In genomic region chr4:149792159-149792800, GRCm38 (mm10) we compare ENCODE assay signal across 8 mouse cellular contexts. TPM values are rescaled to one million over a fixed set of nuclear protein-coding genes. Genes with fewer than 3 reads are reported as not detected.
A peak's percentile ranks its signal among the peaks of the same experiment; 100 is the strongest.
DNase-seq lines count a peak whose midpoint lies in the region; ATAC-seq lines count a peak whose summit lies in the region.
"Had no signal": no experiment of that assay in that cellular context is flagged by ENCODE, and none has a peak within 500 bp of the region (broad histone marks: within the 10 kb centered on the region; RNA-seq: fewer than 3 reads in every experiment).

No protein-coding gene starts in this region.

- H3K27ac ChIP-seq in liver, embryonic 12.5 days: no peak overlapping the region
- peak overlapping the region; percentile 60 for H3K27ac ChIP-seq in liver, embryonic 16.5 days (ENCODE audit: low read length)
- peak overlapping the region; percentile 44 for H3K27ac ChIP-seq in stomach, embryonic 16.5 days (ENCODE audit: low read length)
- H3K27ac ChIP-seq in forebrain, embryonic 16.5 days (ENCODE audit: low read length): no peak overlapping the region
- H3K27ac ChIP-seq: lung, embryonic 15.5 days had no signal

- H3K4me3 ChIP-seq in liver, embryonic 12.5 days: no peak overlapping the region
- no peak overlapping the region for H3K4me3 ChIP-seq in liver, embryonic 16.5 days (ENCODE audit: low read depth, low read length)
- no peak overlapping the region for H3K4me3 ChIP-seq in stomach, embryonic 16.5 days (replicated peaks; ENCODE audit: low read length)
- no peak overlapping the region for H3K4me3 ChIP-seq in forebrain, embryonic 16.5 days (replicated peaks; ENCODE audit: low read length)
- H3K4me3 ChIP-seq: lung, embryonic 15.5 days had no signal

- no peaks in the 10 kb centered on the region for H3K9me3 ChIP-seq in liver, embryonic 12.5 days (replicated peaks)
- H3K9me3 ChIP-seq in liver, embryonic 16.5 days (replicated peaks; ENCODE audit: control insufficient read depth, low read length): no peaks in the 10 kb centered on the region
- no peaks in the 10 kb centered on the region for H3K9me3 ChIP-seq in stomach, embryonic 16.5 days (replicated peaks; ENCODE audit: control insufficient read depth, low read length)
- H3K9me3 ChIP-seq in forebrain, embryonic 16.5 days (ENCODE audit: control insufficient read depth, low read length): no peaks in the 10 kb centered on the region
- H3K9me3 ChIP-seq: lung, embryonic 15.5 days had no signal

- H3K4me2 ChIP-seq in liver, embryonic 12.5 days: no peak overlapping the region
- H3K4me2 ChIP-seq in liver, embryonic 16.5 days (ENCODE audit: low read depth, low read length): no peak overlapping the region
- no peak overlapping the region for H3K4me2 ChIP-seq in stomach, embryonic 16.5 days (ENCODE audit: low read depth, low read length)
- H3K4me2 ChIP-seq in forebrain, embryonic 16.5 days (ENCODE audit: low read length): no peak overlapping the region
- H3K4me2 ChIP-seq: lung, embryonic 15.5 days had no signal

- no peaks in the 10 kb centered on the region; the same call in 1 of the 2 replicates for H3K27me3 ChIP-seq in liver, embryonic 12.5 days (replicated peaks)
- H3K27me3 ChIP-seq in liver, embryonic 16.5 days (ENCODE audit: control insufficient read depth, insufficient read depth, low read depth, low read length): no peaks in the 10 kb centered on the region
- H3K27me3 ChIP-seq in stomach, embryonic 16.5 days (ENCODE audit: control insufficient read depth, insufficient read depth, low read length): no peaks in the 10 kb centered on the region
- H3K27me3 ChIP-seq in forebrain, embryonic 16.5 days (replicated peaks; ENCODE audit: control insufficient read depth, insufficient read depth, low read length): no peaks in the 10 kb centered on the region
- H3K27me3 ChIP-seq: lung, embryonic 15.5 days had no signal

- ATAC-seq in liver, embryonic 12.5 days: no peak
- peak; percentile 56 for ATAC-seq in granulocyte monocyte progenitor cell, adult 5-6 weeks (replicated peaks; ENCODE audit: poor library complexity, severe bottlenecking)
- peak; percentile 43; the same call in 1 of the 2 replicates for ATAC-seq in liver, embryonic 16.5 days (ENCODE audit: low read depth)
- ATAC-seq in stomach, embryonic 16.5 days (ENCODE audit: insufficient read depth, low FRiP score): no peak
- no peak for ATAC-seq in forebrain, embryonic 16.5 days

- H3K36me3 ChIP-seq in liver, embryonic 12.5 days: no peaks in the 10 kb centered on the region
- H3K36me3 ChIP-seq in liver, embryonic 16.5 days (ENCODE audit: control insufficient read depth, insufficient read depth): no peaks in the 10 kb centered on the region
- H3K36me3 ChIP-seq in stomach, embryonic 16.5 days (ENCODE audit: control insufficient read depth, insufficient read depth, low read length): no peaks in the 10 kb centered on the region
- H3K36me3 ChIP-seq in forebrain, embryonic 16.5 days (ENCODE audit: control insufficient read depth, insufficient read depth): no peaks in the 10 kb centered on the region
- H3K36me3 ChIP-seq: lung, embryonic 15.5 days had no signal

- H3K4me1 ChIP-seq in liver, embryonic 12.5 days: peaks cover 37% of the 10 kb centered on the region
- peaks cover 14% of the 10 kb centered on the region for H3K4me1 ChIP-seq in liver, embryonic 16.5 days (ENCODE audit: control insufficient read depth, low read depth, low read length)
- H3K4me1 ChIP-seq in stomach, embryonic 16.5 days (ENCODE audit: control insufficient read depth, insufficient read depth, low read length): peaks cover 18% of the 10 kb centered on the region; the same call in 1 of the 2 replicates
- no peaks in the 10 kb centered on the region for H3K4me1 ChIP-seq in forebrain, embryonic 16.5 days (replicated peaks; ENCODE audit: control insufficient read depth, insufficient read depth, low read length)

- WGBS in liver, embryonic 12.5 days (ENCODE audit: insufficient replicate concordance): 41% methylated on average over 10 of the region's 10 CpGs
- WGBS in liver, embryonic 16.5 days (ENCODE audit: insufficient replicate concordance): 31% methylated on average over 10 of the region's 10 CpGs
- WGBS in stomach, embryonic 16.5 days: 47% methylated on average over 10 of the region's 10 CpGs
- WGBS in forebrain, embryonic 16.5 days: 65% methylated on average over 10 of the region's 10 CpGs

- H3K9ac ChIP-seq in liver, embryonic 12.5 days: no peak overlapping the region
- no peak overlapping the region for H3K9ac ChIP-seq in liver, embryonic 16.5 days (ENCODE audit: low read depth, low read length)
- H3K9ac ChIP-seq in stomach, embryonic 16.5 days (ENCODE audit: low read length): no peak overlapping the region
- H3K9ac ChIP-seq in forebrain, embryonic 16.5 days (replicated peaks; ENCODE audit: low read depth, low read length): no peak overlapping the region
- H3K9ac ChIP-seq: lung, embryonic 15.5 days had no signal

- peak; percentile 27 for DNase-seq in liver
- DNase-seq in urinary bladder, adult 18-20 months (ENCODE audit: low spot score in 2 of 2): no peak

RNA-seq across cellular contexts. Expression of gene Slc25a33, which starts 18.2 kb away (rescaled TPM):
- polyA plus RNA-seq in liver, embryonic 12.5 days (2016; fragmentation: Nextera tagmentation; extraction: Ambion mirVana): 17.1 and 17.3 TPM in 2 replicates
- total RNA-seq in granulocyte monocyte progenitor cell, adult 5-6 weeks (2014; fragmentation: Nextera tagmentation): 1.6 and 5.8 TPM in 2 replicates
- 3.9 and 5.2 TPM in 2 replicates for total RNA-seq in granulocyte monocyte progenitor cell, adult 5-6 weeks (2017)
- polyA plus RNA-seq in liver, embryonic 16.5 days (2015; fragmentation: Nextera tagmentation; extraction: Ambion mirVana): 10.7 and 11.3 TPM in 2 replicates
- 7.8 and 8.1 TPM in 2 replicates for polyA plus RNA-seq in stomach, embryonic 16.5 days (2015; fragmentation: Nextera tagmentation; extraction: Ambion mirVana)
- polyA plus RNA-seq in forebrain, embryonic 16.5 days (2015; fragmentation: Nextera tagmentation; extraction: Ambion mirVana): 22.4 and 22.7 TPM in 2 replicates

RNA-seq across cellular contexts. Expression of gene Tmem201, which starts 54.4 kb away (rescaled TPM):
- polyA plus RNA-seq in liver, embryonic 12.5 days (2016; fragmentation: Nextera tagmentation; extraction: Ambion mirVana): 12.8 and 13.8 TPM in 2 replicates
- total RNA-seq in granulocyte monocyte progenitor cell, adult 5-6 weeks (2014; fragmentation: Nextera tagmentation): 14.0 and 17.6 TPM in 2 replicates
- 7.1 and 7.5 TPM in 2 replicates for total RNA-seq in granulocyte monocyte progenitor cell, adult 5-6 weeks (2017)
- 5.4 and 6.5 TPM in 2 replicates for polyA plus RNA-seq in liver, embryonic 16.5 days (2015; fragmentation: Nextera tagmentation; extraction: Ambion mirVana)
- polyA plus RNA-seq in stomach, embryonic 16.5 days (2015; fragmentation: Nextera tagmentation; extraction: Ambion mirVana): 19.7 and 20.1 TPM in 2 replicates
- 37.3 and 43.5 TPM in 2 replicates for polyA plus RNA-seq in forebrain, embryonic 16.5 days (2015; fragmentation: Nextera tagmentation; extraction: Ambion mirVana)

Comparison
In these comparisons a context has a peak if more than half of its experiments do, and no peak if none do; other contexts are left out.
1. ATAC-seq: peak in granulocyte monocyte progenitor cell, adult 5-6 weeks (single experiment) and liver, embryonic 16.5 days (single experiment); none in liver, embryonic 12.5 days (single experiment), stomach, embryonic 16.5 days (single experiment) and forebrain, embryonic 16.5 days (single experiment).
2. H3K27ac ChIP-seq: peak in liver, embryonic 16.5 days (single experiment) and stomach, embryonic 16.5 days (single experiment); none in liver, embryonic 12.5 days (single experiment) and forebrain, embryonic 16.5 days (single experiment).